Mouse (Mus musculus): ENCODE results near the gene Hadh.

The Hadh gene

GRCm38 (mm10) chr3:131266366-131267050 is 5.4 kb downstream of the Hadh start:
- DNase-seq: no peak

GRCm38 (mm10) chr3:131265516-131265915 is 6.4 kb downstream of the Hadh start:
- no peak for DNase-seq

GRCm38 (mm10) chr3:131263766-131264486 is 8.0 kb downstream of the Hadh start:
- peak; percentile 79 for DNase-seq

- no peak for DNase-seq
Observed at GRCm38 (mm10) chr3:131260418-131260817, 11.5 kb downstream of the Hadh start.

- no peak for DNase-seq
Observed at GRCm38 (mm10) chr3:131259392-131259965, 12.4 kb downstream of the Hadh start.

- no peak for DNase-seq
Observed at GRCm38 (mm10) chr3:131258921-131259320, 13.0 kb downstream of the Hadh start.

- DNase-seq: no peak
Observed at GRCm38 (mm10) chr3:131255399-131255981, 16.4 kb downstream of the Hadh start.

- DNase-seq: no peak
Observed at GRCm38 (mm10) chr3:131254991-131255390, 16.9 kb downstream of the Hadh start.

GRCm38 (mm10) chr3:131251601-131252000 is 20.3 kb downstream of the Hadh start:
- DNase-seq: no peak

GRCm38 (mm10) chr3:131250978-131251377 is 20.9 kb downstream of the Hadh start:
- DNase-seq: no peak

GRCm38 (mm10) chr3:131250283-131250682 is 21.6 kb downstream of the Hadh start:
- no peak for DNase-seq

GRCm38 (mm10) chr3:131248444-131248843 is 23.5 kb downstream of the Hadh start:
- DNase-seq: no peak

- no peak for DNase-seq
Observed at GRCm38 (mm10) chr3:131247851-131248250, 24.1 kb downstream of the Hadh start.

- DNase-seq: no peak
Observed at GRCm38 (mm10) chr3:131247447-131247846, 24.5 kb downstream of the Hadh start.

- peak; percentile 21 for DNase-seq
Observed at GRCm38 (mm10) chr3:131246579-131247046, 25.3 kb downstream of the Hadh start.

GRCm38 (mm10) chr3:131245766-131246578 is 25.9 kb downstream of the Hadh start:
- DNase-seq: peak; percentile 78

- DNase-seq: peak; percentile 80
Observed at GRCm38 (mm10) chr3:131237785-131238633, 33.9 kb downstream of the Hadh start.

- no peak for DNase-seq
Observed at GRCm38 (mm10) chr3:131237061-131237460, 34.8 kb downstream of the Hadh start.

- DNase-seq: no peak
Observed at GRCm38 (mm10) chr3:131228083-131228482, 43.8 kb downstream of the Hadh start.

- no peak for DNase-seq
Observed at GRCm38 (mm10) chr3:131218636-131219390, 53.1 kb downstream of the Hadh start.

GRCm38 (mm10) chr3:131214841-131215240 is 57.1 kb downstream of the Hadh start:
- peak; percentile 31 for DNase-seq

Data from kidney, postnatal 14 days (tissue).